Mouse (Mus musculus): ENCODE data around the gene Ybey. TPM values are rescaled to one million over a fixed set of nuclear protein-coding genes. Genes with fewer than 3 reads are reported as not detected.

The Ybey gene
- 5.7 and 6.9 TPM in 2 replicates for total RNA-seq (2014; rRNA removed)
- 3.6 and 4.6 TPM in 2 replicates for polyA plus RNA-seq (2015; fragmentation: Nextera tagmentation; extraction: Ambion mirVana)

DNA sequence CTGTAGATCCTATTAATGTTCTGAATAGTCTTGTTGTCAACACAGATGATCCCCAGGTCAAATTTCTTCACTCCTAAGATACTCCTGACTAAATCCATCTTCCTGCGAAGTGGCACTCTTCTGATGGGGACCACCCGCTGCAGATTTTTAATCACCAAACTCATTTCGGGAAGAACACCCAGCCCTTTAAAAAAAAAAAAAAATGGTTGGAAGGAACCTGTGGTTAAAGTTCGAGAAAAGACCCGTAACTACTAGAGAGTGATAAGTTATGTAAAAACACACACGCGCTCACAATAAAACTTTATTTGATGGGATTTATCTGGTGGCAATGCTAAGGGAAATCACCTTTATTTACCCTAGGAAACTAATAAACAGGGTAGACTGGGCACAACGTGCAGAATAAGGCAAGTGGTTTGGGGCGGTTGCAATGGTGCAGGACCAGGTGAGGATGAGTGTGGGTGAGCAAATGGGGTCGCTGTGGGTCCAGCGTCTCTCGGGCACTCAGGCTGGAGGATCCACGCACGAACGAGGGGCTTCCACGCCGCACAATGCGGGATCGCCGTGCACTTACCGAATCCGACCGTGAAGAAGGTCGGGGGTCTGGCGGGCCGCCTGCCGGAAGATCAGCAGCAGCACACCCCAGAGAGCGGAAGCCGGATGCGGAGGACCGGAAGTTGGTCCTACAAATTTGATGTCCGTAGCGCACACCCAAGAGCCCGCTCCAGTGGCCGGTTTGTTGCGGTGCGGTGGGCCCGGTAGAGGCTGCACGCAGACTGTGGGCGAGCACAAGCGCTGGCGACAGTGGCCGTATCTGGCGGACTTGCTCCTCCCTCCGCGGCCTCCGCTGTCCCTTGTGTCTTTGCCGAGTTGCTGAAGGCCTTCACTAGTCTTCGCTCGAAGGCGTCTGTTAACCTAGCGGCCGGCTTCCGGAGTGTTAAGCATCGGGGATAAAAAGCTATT lies at the start of gene Ybey, which contains the start of gene Mcm3ap:
Ybey (minus strand) TSS at position 912 of the 960 bp plus-strand sequence.
Mcm3ap (plus strand) TSS at position 725 of the 960 bp plus-strand sequence.
- peak within 1 kb of the TSS; percentile 73 for H3K4me3 ChIP-seq (ENCODE audit: low read depth, low read length)
- peak within 1 kb of the TSS; percentile 85 for H3K27ac ChIP-seq (ENCODE audit: low read depth, low read length)
- H3K36me3 ChIP-seq (ENCODE audit: insufficient read depth) = peaks cover 28% of the 10 kb centered on the region; the same call in 1 of the 2 replicates
- no peaks in the 10 kb centered on the region for H3K9me3 ChIP-seq (ENCODE audit: low read length)
- DNase-seq (peak; percentile 94), ATAC-seq (peak; percentile 99)
- H3K4me1 ChIP-seq (ENCODE audit: insufficient read depth) = peaks cover 11% of the 10 kb centered on the region; the same call in 1 of the 2 replicates
- H3K4me2 ChIP-seq (ENCODE audit: low read depth) = peak within 1 kb of the TSS; percentile 62
- TF ChIP-seq CTCF (IDR thresholded peaks at IDR 0.05; ENCODE audit: low read depth) = peak; percentile 64
- H3K9ac ChIP-seq = peak within 1 kb of the TSS; percentile 88
- WGBS = 2% methylated on average over 55 of the region's 55 CpGs
- H3K27me3 ChIP-seq (ENCODE audit: insufficient read depth, low read length) = no peaks in the 10 kb centered on the region

DNA sequence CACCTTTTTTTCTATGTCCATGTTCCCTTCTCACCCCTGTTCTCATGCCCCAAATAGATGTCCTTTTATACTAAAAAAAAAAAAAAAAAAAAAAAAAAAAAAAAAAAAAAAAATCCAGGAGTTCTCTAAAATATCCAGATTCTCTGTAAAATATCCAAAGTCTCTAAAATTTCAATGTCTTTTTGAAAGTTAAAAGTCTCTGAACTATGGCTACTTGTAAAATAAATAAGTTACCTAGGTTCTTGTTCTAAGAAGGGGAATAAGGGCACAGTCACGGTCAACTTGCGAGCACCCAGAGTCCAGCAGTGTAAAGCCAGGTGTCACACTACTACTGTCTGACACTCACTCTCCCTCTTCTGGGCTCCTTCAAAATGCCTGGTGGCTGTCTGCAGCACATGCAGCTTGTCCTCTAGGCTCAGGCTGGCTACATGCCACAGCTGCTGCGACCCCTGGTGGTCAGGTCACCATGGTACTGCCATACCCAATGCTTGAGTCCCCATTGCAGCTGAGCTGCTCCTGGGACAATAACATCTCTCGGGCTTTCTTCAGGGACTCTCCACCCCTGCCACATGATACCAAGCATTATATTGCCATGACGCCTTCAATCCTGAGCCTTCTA lies 44.2 kb upstream of the Ybey start:
- no peak overlapping the region for H3K9ac ChIP-seq
- peak; percentile 84 for TF ChIP-seq CTCF (IDR thresholded peaks at IDR 0.05; ENCODE audit: low read depth)
- no peaks in the 10 kb centered on the region for H3K9me3 ChIP-seq (ENCODE audit: low read length)
- H3K4me2 ChIP-seq (ENCODE audit: low read depth) = no peak overlapping the region
- no peaks in the 10 kb centered on the region for H3K27me3 ChIP-seq (ENCODE audit: insufficient read depth, low read length)
- no peak overlapping the region for H3K4me3 ChIP-seq (ENCODE audit: low read depth, low read length)
- no peaks in the 10 kb centered on the region for H3K4me1 ChIP-seq (ENCODE audit: insufficient read depth)
- H3K27ac ChIP-seq (ENCODE audit: low read depth, low read length) = no peak overlapping the region
- WGBS = 44% methylated on average over 5 of the region's 5 CpGs
- H3K36me3 ChIP-seq (ENCODE audit: insufficient read depth) = peaks cover 65% of the 10 kb centered on the region
- peak; percentile 74 for DNase-seq
- peak; percentile 69 for ATAC-seq

DNA sequence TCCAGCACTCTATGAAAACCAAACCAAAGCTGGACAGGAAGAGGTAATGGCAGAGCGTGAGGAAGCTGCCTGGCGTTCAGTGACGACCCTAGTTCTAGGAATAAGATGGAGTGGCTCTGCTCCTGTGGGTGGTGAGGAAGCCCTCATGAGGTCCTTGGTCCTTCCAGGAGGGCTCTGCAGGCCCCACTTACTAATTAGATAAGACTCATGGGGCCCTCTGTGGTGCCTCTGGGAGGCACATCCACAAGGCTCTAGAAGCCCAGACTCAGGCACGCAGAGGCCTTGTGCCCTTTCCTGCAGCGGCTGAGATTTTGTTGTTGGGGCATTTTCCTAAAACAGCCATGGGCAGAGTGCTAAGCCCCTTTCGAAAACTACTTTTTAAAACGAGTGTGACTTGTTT lies 37.0 kb upstream of the Ybey start:
- no peak overlapping the region for H3K4me2 ChIP-seq (ENCODE audit: low read depth)
- no peak overlapping the region for H3K9ac ChIP-seq
- TF ChIP-seq CTCF (IDR thresholded peaks at IDR 0.05; ENCODE audit: low read depth) = no peak
- H3K4me1 ChIP-seq (ENCODE audit: insufficient read depth) = no peaks in the 10 kb centered on the region
- ATAC-seq = no peak
- H3K9me3 ChIP-seq (ENCODE audit: low read length) = no peaks in the 10 kb centered on the region
- H3K36me3 ChIP-seq (ENCODE audit: insufficient read depth) = peaks cover 84% of the 10 kb centered on the region
- DNase-seq = no peak
- H3K27ac ChIP-seq (ENCODE audit: low read depth, low read length) = no peak overlapping the region
- H3K4me3 ChIP-seq (ENCODE audit: low read depth, low read length) = no peak overlapping the region
- no peaks in the 10 kb centered on the region for H3K27me3 ChIP-seq (ENCODE audit: insufficient read depth, low read length)
- 96% methylated on average over 7 of the region's 7 CpGs for WGBS

DNA sequence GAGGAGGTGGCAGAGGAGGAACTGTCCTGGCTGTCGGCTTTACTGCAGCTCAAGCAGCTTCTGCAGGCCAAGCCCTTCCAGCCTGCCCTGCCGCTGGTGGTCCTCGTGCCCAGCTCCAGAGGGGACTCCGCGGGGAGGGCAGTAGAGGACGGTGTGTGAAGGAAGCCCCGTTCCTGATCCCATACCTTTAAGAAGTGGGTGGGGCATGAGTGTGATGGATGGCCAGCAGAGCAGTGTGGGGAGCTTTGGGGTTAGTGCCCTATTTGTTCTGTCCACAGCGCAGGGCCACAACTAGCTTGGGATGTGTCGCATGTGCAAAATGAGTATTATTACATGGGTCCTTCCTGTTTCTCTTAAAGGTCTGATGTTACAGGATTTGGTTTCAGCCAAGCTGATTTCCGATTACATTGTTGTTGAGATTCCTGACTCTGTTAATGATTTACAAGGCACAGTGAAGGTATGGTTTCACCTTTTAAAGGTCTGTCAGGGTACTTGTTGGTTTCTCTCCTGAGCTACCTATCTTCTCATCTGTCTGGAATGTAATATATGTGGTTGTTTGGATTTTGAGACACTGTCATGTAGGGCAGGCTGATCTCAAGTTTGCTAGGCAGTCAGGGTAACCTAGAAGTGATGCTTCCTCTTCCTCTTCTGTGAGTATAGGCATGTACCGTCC lies 35.5 kb upstream of the Ybey start:
- no peak for TF ChIP-seq CTCF (IDR thresholded peaks at IDR 0.05; ENCODE audit: low read depth)
- no peaks in the 10 kb centered on the region for H3K9me3 ChIP-seq (ENCODE audit: low read length)
- no peaks in the 10 kb centered on the region for H3K4me1 ChIP-seq (ENCODE audit: insufficient read depth)
- no peak overlapping the region for H3K9ac ChIP-seq
- no peak for DNase-seq
- no peak overlapping the region for H3K4me2 ChIP-seq (ENCODE audit: low read depth)
- H3K27me3 ChIP-seq (ENCODE audit: insufficient read depth, low read length) = no peaks in the 10 kb centered on the region
- no peak overlapping the region for H3K27ac ChIP-seq (ENCODE audit: low read depth, low read length)
- ATAC-seq = no peak
- peaks cover 87% of the 10 kb centered on the region for H3K36me3 ChIP-seq (ENCODE audit: insufficient read depth)
- 94% methylated on average over 11 of the region's 11 CpGs for WGBS
- H3K4me3 ChIP-seq (ENCODE audit: low read depth, low read length) = no peak overlapping the region

DNA sequence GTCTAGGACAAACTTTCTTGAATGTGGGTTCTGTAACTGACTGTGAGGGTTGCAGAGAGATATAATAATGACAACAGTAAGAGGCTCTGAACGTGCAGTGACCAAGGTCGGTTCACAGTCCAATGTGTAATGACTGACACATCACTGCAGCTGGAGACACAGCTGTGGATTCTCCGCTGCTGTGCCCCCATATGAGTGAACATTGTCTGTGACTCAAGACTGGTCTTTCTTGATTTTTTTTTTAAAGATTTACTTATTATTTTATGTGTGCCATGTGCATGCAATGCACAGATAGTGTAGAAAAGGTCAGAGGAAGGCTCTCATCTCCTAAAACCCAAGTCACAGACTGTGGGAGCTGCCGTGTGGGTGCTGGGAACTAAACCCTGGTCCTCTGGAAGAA lies 28.6 kb upstream of the Ybey start:
- 97% methylated on average over 4 of the region's 4 CpGs for WGBS
- no peak for TF ChIP-seq CTCF (IDR thresholded peaks at IDR 0.05; ENCODE audit: low read depth)
- peaks cover 87% of the 10 kb centered on the region for H3K36me3 ChIP-seq (ENCODE audit: insufficient read depth)

DNA sequence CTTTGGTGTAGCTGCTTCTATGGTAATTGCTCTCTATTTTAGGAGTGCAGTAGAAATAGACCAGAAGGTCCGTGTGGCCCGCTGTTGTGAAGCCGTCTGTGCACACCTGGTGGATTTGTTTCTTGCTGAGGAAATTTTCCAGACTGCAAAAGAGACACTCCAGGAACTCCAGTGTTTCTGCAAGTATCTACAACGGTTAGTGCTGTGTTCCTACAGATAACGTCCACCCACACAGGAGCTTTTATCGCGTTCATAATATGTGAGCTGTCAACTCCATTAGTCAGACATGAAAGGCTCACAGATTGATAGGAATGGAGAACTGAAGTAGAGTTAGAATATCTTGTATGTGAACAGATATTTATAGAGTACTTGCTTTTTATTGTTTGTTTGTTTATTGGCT lies 27.5 kb upstream of the Ybey start:
- Histone ChIP-seq H3K9ac (no peak overlapping the region), H3K9me3 (ENCODE audit: low read length) (no peaks in the 10 kb centered on the region), H3K4me3 (ENCODE audit: low read depth, low read length) (no peak overlapping the region), H3K4me1 (ENCODE audit: insufficient read depth) (no peaks in the 10 kb centered on the region), H3K4me2 (ENCODE audit: low read depth) (no peak overlapping the region), H3K36me3 (ENCODE audit: insufficient read depth) (peaks cover 84% of the 10 kb centered on the region), H3K27me3 (ENCODE audit: insufficient read depth, low read length) (no peaks in the 10 kb centered on the region), H3K27ac (ENCODE audit: low read depth, low read length) (no peak overlapping the region)
- no peak for ATAC-seq
- no peak for DNase-seq
- WGBS = 95% methylated on average over 7 of the region's 7 CpGs
- TF ChIP-seq CTCF (IDR thresholded peaks at IDR 0.05; ENCODE audit: low read depth) = no peak

More for the DNA sequence above, 28.6 kb upstream of the Ybey start:
- Histone ChIP-seq H3K4me3 (ENCODE audit: low read depth, low read length) (no peak overlapping the region), H3K4me2 (ENCODE audit: low read depth) (no peak overlapping the region), H3K4me1 (ENCODE audit: insufficient read depth) (no peaks in the 10 kb centered on the region), H3K9me3 (ENCODE audit: low read length) (no peaks in the 10 kb centered on the region), H3K9ac (no peak overlapping the region), H3K27ac (ENCODE audit: low read depth, low read length) (no peak overlapping the region), H3K27me3 (ENCODE audit: insufficient read depth, low read length) (no peaks in the 10 kb centered on the region)
- ATAC-seq (no peak), DNase-seq (no peak)

All from forebrain, postnatal 0 days (tissue).